29 mouse cellular contexts compared by ENCODE assay signal in genomic region chr13:83055865-83056264, GRCm38 (mm10).
DNase-seq lines count a peak whose midpoint lies in the region; ATAC-seq lines count a peak whose summit lies in the region.
"Had no signal": no experiment of that assay in that cellular context is flagged by ENCODE, and none has a peak within 500 bp of the region (broad histone marks: within the 10 kb centered on the region; RNA-seq: fewer than 3 reads in every experiment).

No protein-coding gene starts in this region.

- no peak overlapping the region for H3K4me3 ChIP-seq in heart, embryonic 12.5 days
- H3K4me3 ChIP-seq in megakaryocyte, embryonic 14.5 days (replicated peaks) = peak overlapping the region; percentile 8
- H3K4me3 ChIP-seq: embryonic facial prominence, embryonic 10.5 days; embryonic facial prominence, embryonic 15.5 days; forebrain, embryonic 13.5 days; hindbrain, embryonic 12.5 days; intestine, embryonic 15.5 days; limb, embryonic 13.5 days; lung, embryonic 15.5 days; neural tube, embryonic 15.5 days had no signal

- ATAC-seq in heart, embryonic 12.5 days (ENCODE audit: insufficient number of reproducible peaks, low FRiP score) = peak; percentile 79
- ATAC-seq in megakaryocyte, adult 5-6 weeks (ENCODE audit: poor library complexity, severe bottlenecking) = no peak
- peak; percentile 66 to 73; a peak in 3 of 4 replicates for ATAC-seq in hematopoietic stem cell, adult 5-6 weeks (replicated peaks in 1 of 2; ENCODE audit: insufficient read depth in 1 of 2, low FRiP score in 2 of 2, low TSS enrichment in 1 of 2, low read depth in 1 of 2, poor library complexity in 2 of 2, severe bottlenecking in 2 of 2)
- no peak for ATAC-seq in erythroid progenitor cell, adult 5-6 weeks (replicated peaks; ENCODE audit: low FRiP score, poor library complexity, severe bottlenecking)
- ATAC-seq: CD4-positive, CD25-positive, alpha-beta regulatory T cell, adult 4 months; forebrain, embryonic 13.5 days; hindbrain, postnatal 0 days; intestine, embryonic 15.5 days had no signal

- H3K9ac ChIP-seq in heart, embryonic 12.5 days = no peak overlapping the region
- H3K9ac ChIP-seq: embryonic facial prominence, embryonic 15.5 days; forebrain, embryonic 13.5 days; hindbrain, embryonic 12.5 days; intestine, embryonic 15.5 days; limb, embryonic 13.5 days; lung, embryonic 15.5 days; neural tube, embryonic 15.5 days had no signal

- H3K27me3 ChIP-seq in heart, embryonic 12.5 days (replicated peaks) = no peaks in the 10 kb centered on the region
- H3K27me3 ChIP-seq in megakaryocyte, embryonic 14.5 days (replicated peaks) = no peaks in the 10 kb centered on the region
- H3K27me3 ChIP-seq: embryonic facial prominence, embryonic 15.5 days; forebrain, embryonic 13.5 days; hindbrain, embryonic 12.5 days; intestine, embryonic 15.5 days; limb, embryonic 13.5 days; lung, embryonic 15.5 days; neural tube, embryonic 15.5 days had no signal

- H3K4me2 ChIP-seq in heart, embryonic 12.5 days = no peak overlapping the region
- H3K4me2 ChIP-seq: embryonic facial prominence, embryonic 15.5 days; forebrain, embryonic 13.5 days; hindbrain, embryonic 12.5 days; intestine, embryonic 15.5 days; limb, embryonic 13.5 days; liver, embryonic 11.5 days; lung, embryonic 15.5 days; neural tube, embryonic 15.5 days had no signal

- H3K9me3 ChIP-seq in heart, embryonic 12.5 days (replicated peaks) = no peaks in the 10 kb centered on the region
- no peaks in the 10 kb centered on the region for H3K9me3 ChIP-seq in megakaryocyte, embryonic 14.5 days
- H3K9me3 ChIP-seq: embryonic facial prominence, embryonic 10.5 days; embryonic facial prominence, embryonic 15.5 days; forebrain, embryonic 13.5 days; hindbrain, embryonic 12.5 days; intestine, embryonic 15.5 days; limb, embryonic 13.5 days; lung, embryonic 15.5 days; neural tube, embryonic 15.5 days had no signal

- no peaks in the 10 kb centered on the region for H3K36me3 ChIP-seq in heart, embryonic 12.5 days
- H3K36me3 ChIP-seq in megakaryocyte, embryonic 14.5 days (replicated peaks; ENCODE audit: low read length) = no peaks in the 10 kb centered on the region
- H3K36me3 ChIP-seq: embryonic facial prominence, embryonic 10.5 days; embryonic facial prominence, embryonic 15.5 days; hindbrain, embryonic 12.5 days; intestine, embryonic 15.5 days; limb, embryonic 13.5 days; lung, embryonic 15.5 days; neural tube, embryonic 15.5 days had no signal

- H3K4me1 ChIP-seq in heart, embryonic 12.5 days (replicated peaks) = peaks cover 13% of the 10 kb centered on the region
- peaks cover 30% of the 10 kb centered on the region for H3K4me1 ChIP-seq in megakaryocyte, embryonic 14.5 days
- H3K4me1 ChIP-seq: embryonic facial prominence, embryonic 10.5 days; embryonic facial prominence, embryonic 15.5 days; forebrain, embryonic 13.5 days; hindbrain, embryonic 12.5 days; intestine, embryonic 15.5 days; limb, embryonic 13.5 days; lung, embryonic 15.5 days; neural tube, embryonic 15.5 days had no signal

- intact Hi-C loops in gastrocnemius, postnatal 14 days (cut with DNase I; ENCODE audit: low total_unique reads) = no loop called here

- no peak for DNase-seq in heart, adult 9 months (ENCODE audit: low spot score in 2 of 2)
- no peak for DNase-seq in gastrocnemius, postnatal 14 days
- DNase-seq: adrenal gland, postnatal 36 days; cerebellum, adult 18-20 months; cerebellum, postnatal 10 days; gastrocnemius, postnatal 25 days; kidney, adult 2 months; kidney, postnatal 36 days; midbrain, embryonic 14.5 days; right cerebral cortex, postnatal 25 days; thymus, adult 18-20 months; thymus, postnatal 36 days had no signal

- 17% methylated on average over 2 of the region's 2 CpGs for WGBS in heart, embryonic 12.5 days

- H3K27ac ChIP-seq in heart, embryonic 12.5 days (ENCODE audit: poor library complexity, severe bottlenecking) = peak overlapping the region; percentile 53
- H3K27ac ChIP-seq: embryonic facial prominence, embryonic 10.5 days; embryonic facial prominence, embryonic 15.5 days; forebrain, embryonic 13.5 days; hindbrain, embryonic 12.5 days; hindbrain, postnatal 0 days; intestine, embryonic 15.5 days; limb, embryonic 13.5 days; lung, embryonic 15.5 days; neural tube, embryonic 15.5 days; stomach, postnatal 0 days had no signal

Comparison
In these comparisons a context has a peak if more than half of its experiments do, and no peak if none do; other contexts are left out.
1. ATAC-seq: peak in heart, embryonic 12.5 days (single experiment) and hematopoietic stem cell, adult 5-6 weeks (2 of 2); none in megakaryocyte, adult 5-6 weeks (single experiment) and erythroid progenitor cell, adult 5-6 weeks (single experiment).